Mouse (Mus musculus) hindbrain, embryonic 15.5 days (tissue): ENCODE measurements around the gene Vps54. TPM values are rescaled to one million over a fixed set of nuclear protein-coding genes. Genes with fewer than 3 reads are reported as not detected.
"Not testable (repeated sequence)": the region's sequence is repeated elsewhere in the genome, so short reads cannot be mapped to it uniquely, and the experiment has no call there.

Experiments used
- ATAC-seq: fragments of 200-750 bp; cut with Nextera tagmentation; 2 replicates; pipeline ENCODE4 v1.8.0; 2017; ENCODE audit warnings: low read depth, moderate number of reproducible peaks, moderate TSS enrichment; ENCODE audit not compliant: low FRiP score
- H3K27ac ChIP-seq: fragments of 300-500 bp; sonication (generic); replicated peaks from 2 replicates; pipeline ENCODE4 v1.5.1; 2015; ENCODE audit warnings: mild to moderate bottlenecking, inconsistent platforms
- H3K27me3 ChIP-seq: fragments of 300-500 bp; sonication (generic); 2 replicates; pipeline ENCODE4 v1.6.1; 2015; ENCODE audit warnings: control low read depth, inconsistent platforms
- H3K36me3 ChIP-seq: fragments of 300-500 bp; sonication (generic); 2 replicates; pipeline ENCODE4 v1.6.1; 2015; ENCODE audit warnings: control low read depth, inconsistent platforms
- H3K4me1 ChIP-seq: fragments of 300-500 bp; sonication (generic); replicated peaks from 2 replicates; pipeline ENCODE4 v1.6.1; 2015; ENCODE audit warnings: control low read depth, inconsistent platforms
- H3K4me2 ChIP-seq: fragments of 300-500 bp; sonication (generic); 2 replicates; pipeline ENCODE4 v1.6.1; 2015; ENCODE audit warnings: moderate library complexity, mild to moderate bottlenecking, inconsistent platforms
- H3K4me3 ChIP-seq: fragments of 300-500 bp; sonication (generic); 2 replicates; pipeline ENCODE4 v1.5.1; 2015; ENCODE audit warnings: mild to moderate bottlenecking, inconsistent platforms
- H3K9ac ChIP-seq: fragments of 300-500 bp; sonication (generic); 2 replicates; pipeline ENCODE4 v1.6.1; 2015; ENCODE audit warnings: inconsistent platforms
- H3K9me3 ChIP-seq: fragments of 300-500 bp; sonication (generic); 2 replicates; pipeline ENCODE4 v1.6.1; 2016; ENCODE audit warnings: control low read depth, inconsistent platforms
- WGBS: fragments of 180-500 bp; shearing (Covaris S2); methylation state at CpG from one replicate; pipeline ENCODE4 v1.1.7; 2015; 5-methylcytosine and 5-hydroxymethylcytosine counted together
- polyA plus RNA-seq: library from polyadenylated mRNA; unstranded; fragments of >200 nt; fragmentation: Nextera tagmentation; extraction: Ambion mirVana; gene quantifications from 2 replicates; pipeline ENCODE4 v1.2.1, GENCODE M21; 2015

The Vps54 gene
- 10.4 and 11.2 TPM in 2 replicates for polyA plus RNA-seq

DNA sequence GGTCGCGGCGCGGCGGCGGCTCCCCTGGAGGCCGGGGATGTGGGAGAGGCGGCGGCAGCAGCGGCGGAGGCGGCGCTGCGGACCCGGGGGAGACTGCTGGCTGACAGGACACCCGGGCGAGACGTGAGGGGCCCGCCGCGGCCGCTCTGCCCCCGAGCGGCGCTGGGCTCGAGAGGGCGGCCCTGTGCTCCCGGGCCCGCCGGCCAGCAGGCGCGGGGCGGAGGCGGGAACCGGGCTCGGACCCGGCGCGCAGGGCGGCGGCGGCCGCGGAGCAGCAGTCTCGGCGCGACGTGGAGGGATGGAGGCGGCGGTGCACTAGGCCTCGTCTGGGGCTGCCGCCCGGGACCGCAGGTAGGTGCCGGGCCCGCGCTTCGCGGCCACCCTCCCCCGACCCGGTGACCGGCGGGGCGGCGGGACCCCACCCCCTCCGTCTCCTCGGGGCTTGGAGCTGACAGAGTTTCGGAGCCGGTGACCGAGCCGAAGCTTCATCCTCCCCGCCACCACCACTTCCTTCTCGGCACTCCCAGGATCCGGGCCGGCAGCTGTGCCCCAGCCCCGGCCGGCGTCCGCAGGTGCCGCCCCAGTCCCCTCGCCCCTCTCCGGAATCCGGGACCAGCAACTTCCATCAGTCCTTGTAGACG lies at the start of gene Vps54:
TSS of gene Vps54 (plus strand) at position 261 of the 641 bp plus-strand sequence.
- under 1% methylated on average over 60 of the region's 84 CpGs for WGBS
- peak within 1 kb of the TSS; percentile 97 for H3K27ac ChIP-seq
- peak; percentile 84 for ATAC-seq

DNA sequence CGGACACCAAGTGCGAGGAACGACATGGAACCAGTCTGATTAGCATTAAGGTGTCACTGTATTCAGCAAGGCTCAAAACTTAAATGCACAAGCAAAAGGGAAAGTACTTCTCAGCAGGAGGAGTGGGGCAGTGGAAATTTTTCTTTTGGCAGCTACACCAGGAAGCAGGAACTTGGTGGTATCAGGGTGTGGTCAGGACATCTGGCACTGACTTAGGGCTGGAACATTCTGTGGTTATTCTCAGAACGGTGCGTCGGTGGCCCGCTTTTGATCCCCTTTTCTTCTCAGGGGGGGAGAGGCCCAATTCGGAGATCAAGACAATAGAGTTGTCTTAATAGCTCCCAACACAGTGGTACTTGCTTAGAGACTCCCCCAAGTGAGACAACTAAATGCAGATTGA lies 47.3 kb upstream of the Vps54 start:
- H3K36me3 ChIP-seq, H3K4me1 ChIP-seq, ATAC-seq, H3K9me3 ChIP-seq, H3K9ac ChIP-seq, H3K27ac ChIP-seq, H3K4me3 ChIP-seq, H3K27me3 ChIP-seq, H3K4me2 ChIP-seq: not testable (repeated sequence)
- WGBS, result 89% methylated on average over 8 of the region's 8 CpGs

More for the DNA sequence above, at the start of gene Vps54:
- Histone ChIP-seq H3K4me1 (peaks cover 18% of the 10 kb centered on the region), H3K9ac (peak within 1 kb of the TSS; percentile 90), H3K4me3 (peak within 1 kb of the TSS; percentile 97), H3K4me2 (peak within 1 kb of the TSS; percentile 54), H3K36me3 (no peaks in the 10 kb centered on the region), H3K27me3 (no peaks in the 10 kb centered on the region), H3K9me3 (no peaks in the 10 kb centered on the region)

DNA sequence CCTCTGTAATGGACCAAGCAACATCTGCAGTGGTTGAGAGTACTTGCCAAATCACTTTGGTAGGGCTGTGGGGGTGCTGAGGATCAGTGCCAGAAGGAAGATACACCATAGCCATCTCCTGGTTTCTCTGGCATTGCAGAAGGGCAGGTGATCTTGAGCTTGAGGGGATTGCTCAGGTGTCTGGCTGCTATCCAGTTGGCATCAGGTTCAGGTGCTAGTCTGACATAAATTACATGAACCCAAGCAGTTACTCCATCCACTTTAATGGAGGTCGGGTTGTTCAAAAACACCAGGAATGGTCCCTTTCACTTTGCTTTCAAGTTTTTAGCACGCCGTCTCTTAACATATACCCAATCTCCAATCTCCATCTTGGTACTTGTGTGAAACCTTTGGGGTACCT lies 44.2 kb upstream of the Vps54 start:
- H3K9me3 ChIP-seq, result no peaks in the 10 kb centered on the region
- no peak overlapping the region for H3K9ac ChIP-seq
- H3K4me3 ChIP-seq, result no peak overlapping the region
- no peaks in the 10 kb centered on the region for H3K27me3 ChIP-seq
- no peak for ATAC-seq
- H3K4me2 ChIP-seq, result no peak overlapping the region
- H3K4me1 ChIP-seq, result no peaks in the 10 kb centered on the region
- H3K27ac ChIP-seq, result no peak overlapping the region
- H3K36me3 ChIP-seq, result no peaks in the 10 kb centered on the region
- 93% methylated on average over 3 of the region's 3 CpGs for WGBS

DNA sequence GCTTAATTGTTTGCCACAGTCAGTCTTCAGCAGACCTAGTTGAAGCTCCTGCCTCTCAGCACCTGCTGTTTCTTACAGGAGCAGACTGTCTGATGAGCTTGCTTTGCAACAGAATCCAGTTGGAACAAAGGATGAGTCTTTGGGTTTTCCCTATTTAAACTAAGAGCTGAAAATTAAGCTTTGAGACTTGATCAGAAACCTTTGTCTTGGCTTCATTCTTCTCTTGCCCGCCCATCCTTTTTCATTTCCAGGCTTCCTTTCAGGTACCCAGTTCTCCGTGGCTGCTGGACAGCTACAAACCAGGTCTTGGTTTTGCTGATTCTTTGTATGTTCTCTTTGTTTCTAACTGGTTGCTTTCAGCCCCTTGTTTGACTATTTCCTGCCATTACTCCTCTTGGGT lies 30.0 kb upstream of the Vps54 start:
- Histone ChIP-seq H3K27ac (no peak overlapping the region), H3K27me3 (no peaks in the 10 kb centered on the region), H3K9ac (no peak overlapping the region), H3K36me3 (no peaks in the 10 kb centered on the region), H3K4me1 (no peaks in the 10 kb centered on the region), H3K4me3 (no peak overlapping the region), H3K4me2 (no peak overlapping the region), H3K9me3 (peaks cover 4% of the 10 kb centered on the region; the same call in 1 of the 2 replicates)
- 77% methylated on average over 2 of the region's 2 CpGs for WGBS
- ATAC-seq, result no peak

DNA sequence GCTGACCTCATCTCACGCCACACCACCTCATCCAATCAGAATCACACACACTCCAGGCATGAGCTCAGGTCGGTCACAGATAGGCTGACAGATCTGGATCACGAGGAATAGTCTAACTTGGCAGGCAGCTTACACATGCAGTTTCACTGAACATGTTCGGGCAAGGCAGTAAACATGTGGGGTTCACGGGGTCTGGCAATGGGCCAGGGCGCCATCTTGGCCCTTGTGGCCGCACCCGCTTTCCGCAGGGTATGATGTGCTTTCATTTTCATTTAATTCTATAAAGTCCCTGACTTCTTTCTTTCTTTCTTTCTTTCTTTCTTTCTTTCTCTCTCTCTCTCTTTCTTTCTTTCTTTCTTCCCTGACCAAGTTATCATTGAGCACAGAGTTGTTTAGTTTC lies 29.4 kb upstream of the Vps54 start:
- H3K4me2 ChIP-seq, H3K27ac ChIP-seq, H3K4me1 ChIP-seq, ATAC-seq, H3K9ac ChIP-seq, H3K36me3 ChIP-seq, H3K4me3 ChIP-seq, H3K9me3 ChIP-seq, H3K27me3 ChIP-seq: not testable (repeated sequence)
- WGBS, result 95% methylated on average over 9 of the region's 9 CpGs

DNA sequence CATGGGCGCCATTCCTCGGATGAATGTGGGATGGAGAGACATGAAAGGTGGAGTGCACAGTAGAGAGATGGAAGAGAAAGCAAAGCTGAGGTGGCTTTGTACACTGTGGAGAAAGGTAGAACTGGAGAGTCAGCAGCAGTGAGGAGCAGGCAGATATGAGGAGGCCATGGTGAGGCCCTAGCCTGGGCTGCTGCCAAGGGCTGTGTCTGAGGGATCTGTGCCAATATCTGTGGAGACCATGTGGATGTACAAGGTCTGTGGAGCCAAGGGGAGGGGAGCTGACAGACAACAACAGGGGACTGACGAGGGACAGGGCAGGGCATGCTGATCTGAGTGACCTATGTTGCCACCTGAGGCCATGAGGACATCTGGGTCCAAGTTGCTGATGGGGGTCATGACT lies 21.7 kb upstream of the Vps54 start:
- no peak overlapping the region for H3K4me2 ChIP-seq
- H3K9ac ChIP-seq, result no peak overlapping the region
- 87% methylated on average over 3 of the region's 3 CpGs for WGBS
- no peaks in the 10 kb centered on the region for H3K9me3 ChIP-seq
- no peak overlapping the region for H3K4me3 ChIP-seq
- H3K4me1 ChIP-seq, result no peaks in the 10 kb centered on the region
- no peaks in the 10 kb centered on the region for H3K27me3 ChIP-seq
- H3K27ac ChIP-seq, result no peak overlapping the region
- H3K36me3 ChIP-seq, result no peaks in the 10 kb centered on the region
- no peak for ATAC-seq

DNA sequence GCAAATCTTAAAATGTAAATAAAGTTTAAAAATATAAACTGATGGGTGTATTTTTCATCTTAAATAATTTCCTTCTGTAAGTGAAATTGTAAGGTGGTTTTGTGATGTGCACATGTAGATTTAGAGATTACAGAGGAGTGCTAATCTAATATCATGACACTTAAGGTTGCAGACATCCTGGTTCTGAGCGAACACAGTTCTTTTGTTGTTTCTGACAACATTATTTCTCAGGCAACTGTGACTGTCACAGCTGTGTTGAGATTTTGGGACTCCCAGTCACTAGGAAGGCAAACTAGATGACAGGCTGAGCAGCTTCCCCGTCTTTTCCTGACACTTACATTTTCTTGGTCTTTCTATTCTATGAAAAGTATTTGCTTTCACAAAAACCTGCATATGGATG lies 19.8 kb upstream of the Vps54 start:
- H3K4me3 ChIP-seq, result no peak overlapping the region
- no peaks in the 10 kb centered on the region for H3K4me1 ChIP-seq
- no peak overlapping the region for H3K4me2 ChIP-seq
- no peaks in the 10 kb centered on the region for H3K36me3 ChIP-seq
- H3K9ac ChIP-seq, result no peak overlapping the region
- WGBS, result 77% methylated on average over 2 of the region's 2 CpGs
- H3K27ac ChIP-seq, result no peak overlapping the region
- H3K9me3 ChIP-seq, result no peaks in the 10 kb centered on the region
- no peaks in the 10 kb centered on the region for H3K27me3 ChIP-seq
- no peak for ATAC-seq

DNA sequence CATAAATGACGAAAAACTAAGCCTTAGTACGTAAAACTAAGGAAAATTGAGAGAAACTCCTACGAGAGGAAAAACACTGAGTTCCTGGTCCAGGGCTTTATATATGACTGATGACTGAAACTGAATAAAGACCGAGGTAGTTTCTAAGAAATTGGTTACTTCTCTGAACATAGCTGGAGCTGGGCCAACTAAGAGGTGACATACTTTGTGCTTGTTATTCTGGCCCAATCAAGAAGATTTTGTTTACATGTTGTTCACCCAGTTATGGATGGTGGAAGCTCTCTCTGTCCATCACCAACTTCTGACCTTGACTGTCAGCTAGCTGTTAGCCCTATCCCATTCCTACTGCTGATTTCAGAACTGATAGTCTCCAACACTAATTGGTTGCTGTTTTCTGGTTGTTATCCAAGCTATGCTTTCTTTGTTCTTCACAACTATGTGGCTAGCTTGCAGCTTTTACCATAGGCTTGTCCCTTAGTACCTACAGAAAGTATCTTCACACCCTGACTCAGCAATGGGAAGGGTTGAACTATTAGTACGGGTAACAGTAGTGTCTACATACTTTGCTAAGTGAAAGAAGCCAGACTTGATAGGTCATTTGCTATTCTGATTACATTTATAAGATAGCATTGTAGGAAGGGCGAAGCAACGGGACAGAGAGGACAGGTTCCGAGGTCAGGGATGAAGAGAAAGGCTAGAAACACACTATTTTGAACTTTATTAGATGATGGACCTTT lies 19.1 kb upstream of the Vps54 start:
- 93% methylated on average over 8 of the region's 8 CpGs for WGBS
- Histone ChIP-seq H3K36me3 (no peaks in the 10 kb centered on the region), H3K9ac (no peak overlapping the region), H3K4me3 (no peak overlapping the region), H3K4me1 (no peaks in the 10 kb centered on the region), H3K4me2 (no peak overlapping the region), H3K27ac (no peak overlapping the region), H3K27me3 (no peaks in the 10 kb centered on the region), H3K9me3 (no peaks in the 10 kb centered on the region)
- ATAC-seq, result no peak

DNA sequence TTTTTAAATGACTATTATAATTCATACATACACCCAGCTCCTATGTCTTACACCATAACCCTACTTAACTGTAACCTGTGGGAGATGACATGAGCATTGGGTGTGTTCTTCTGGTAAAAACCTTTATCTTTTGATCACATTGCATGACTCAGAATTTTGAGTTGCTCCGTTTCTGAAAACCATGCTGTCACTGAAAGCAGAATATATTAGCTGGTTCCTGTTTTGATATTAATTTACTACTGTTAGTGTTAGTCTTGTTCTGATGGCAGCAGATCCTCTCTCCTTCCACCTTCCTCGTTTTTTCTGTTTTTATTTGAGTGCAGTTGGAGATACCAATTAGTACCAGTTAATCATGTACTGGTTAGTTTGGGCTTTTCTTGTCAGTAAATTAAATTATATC lies 18.3 kb upstream of the Vps54 start:
- no peak overlapping the region for H3K27ac ChIP-seq
- ATAC-seq, result no peak
- 75% methylated on average over 2 of the region's 2 CpGs for WGBS

DNA sequence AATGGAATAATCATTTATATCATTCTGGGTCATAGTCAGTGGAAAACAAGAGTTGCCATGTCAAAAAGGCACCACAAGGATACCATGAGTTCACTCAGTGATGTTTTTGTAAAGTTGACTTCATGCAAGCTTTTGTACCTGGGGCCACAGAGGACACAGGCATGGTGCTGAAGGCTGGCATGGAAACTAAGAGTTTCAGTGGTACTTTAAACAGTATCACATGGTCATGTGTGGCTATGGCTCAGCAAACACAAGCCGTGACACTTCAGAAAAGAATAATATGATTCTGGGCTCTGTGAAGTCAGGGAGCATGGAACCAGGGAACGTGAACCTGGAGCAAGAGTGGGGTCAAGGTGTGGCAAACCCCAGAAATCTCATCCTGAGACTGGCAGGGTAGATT lies 17.7 kb upstream of the Vps54 start:
- no peaks in the 10 kb centered on the region for H3K4me1 ChIP-seq
- H3K4me3 ChIP-seq, result no peak overlapping the region
- H3K4me2 ChIP-seq, result no peak overlapping the region
- no peak overlapping the region for H3K27ac ChIP-seq
- no peak for ATAC-seq
- no peaks in the 10 kb centered on the region for H3K9me3 ChIP-seq
- no peaks in the 10 kb centered on the region for H3K27me3 ChIP-seq
- no peak overlapping the region for H3K9ac ChIP-seq
- 88% methylated on average over 2 of the region's 2 CpGs for WGBS
- no peaks in the 10 kb centered on the region for H3K36me3 ChIP-seq

More for the DNA sequence above, 18.3 kb upstream of the Vps54 start:
- Histone ChIP-seq H3K4me3 (no peak overlapping the region), H3K4me2 (no peak overlapping the region), H3K9ac (no peak overlapping the region), H3K27me3 (no peaks in the 10 kb centered on the region), H3K4me1 (no peaks in the 10 kb centered on the region), H3K36me3 (no peaks in the 10 kb centered on the region), H3K9me3 (no peaks in the 10 kb centered on the region)

DNA sequence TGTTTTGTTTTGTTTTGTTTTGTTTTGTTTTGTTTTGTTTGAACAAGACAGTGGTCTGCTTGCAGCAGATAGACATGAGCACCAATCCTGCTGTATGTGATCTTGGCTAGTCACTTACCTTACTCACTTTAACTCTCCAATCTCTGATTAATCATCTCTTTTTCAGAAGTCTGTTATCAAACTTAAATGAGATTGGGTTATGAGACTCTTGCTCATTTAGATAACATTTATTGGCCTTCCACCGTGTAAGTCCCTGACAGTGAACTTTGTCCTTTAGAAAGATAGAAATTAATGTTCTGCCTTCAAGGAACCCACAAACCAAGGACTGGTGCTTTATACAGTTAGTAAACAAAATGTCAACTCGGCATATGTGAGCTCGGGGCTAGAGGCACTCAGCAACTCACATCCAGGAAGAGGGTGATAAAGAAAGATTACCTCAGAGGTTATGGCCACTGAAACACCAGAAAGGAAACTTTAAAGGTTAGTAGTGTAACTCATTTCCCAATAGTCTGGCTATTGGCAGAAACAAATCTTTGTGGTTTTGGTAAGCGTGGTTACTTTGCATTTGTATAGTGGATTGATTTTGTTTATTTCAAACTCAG lies 16.4 kb upstream of the Vps54 start:
- H3K9ac ChIP-seq, result no peak overlapping the region
- H3K27me3 ChIP-seq, result no peaks in the 10 kb centered on the region
- no peaks in the 10 kb centered on the region for H3K9me3 ChIP-seq
- no peak overlapping the region for H3K27ac ChIP-seq
- no peaks in the 10 kb centered on the region for H3K36me3 ChIP-seq
- ATAC-seq, result no peak
- H3K4me2 ChIP-seq, result no peak overlapping the region
- no peak overlapping the region for H3K4me3 ChIP-seq
- no peaks in the 10 kb centered on the region for H3K4me1 ChIP-seq
- 89% methylated on average over 4 of the region's 4 CpGs for WGBS

DNA sequence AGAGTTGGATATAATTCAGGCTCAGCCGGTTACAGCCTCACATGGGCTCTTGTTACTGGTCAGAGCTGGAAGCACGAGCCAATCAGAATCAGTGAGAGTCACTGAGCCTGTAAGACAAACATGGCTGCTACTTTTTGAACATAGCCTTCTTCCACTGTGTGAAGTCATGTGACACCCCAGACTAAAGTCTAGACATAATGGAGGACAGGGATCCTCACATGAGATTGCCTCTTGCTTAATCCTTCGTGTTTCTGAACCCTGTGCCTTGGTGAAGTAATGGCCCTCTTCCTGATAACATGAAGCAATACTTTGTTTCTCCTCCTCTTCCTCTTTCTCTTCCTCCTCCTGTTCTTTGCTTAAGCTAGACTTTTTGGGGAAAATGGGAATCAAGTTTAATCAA lies 15.5 kb upstream of the Vps54 start:
- H3K27me3 ChIP-seq, result no peaks in the 10 kb centered on the region
- no peak overlapping the region for H3K27ac ChIP-seq
- no peaks in the 10 kb centered on the region for H3K36me3 ChIP-seq
- no peak overlapping the region for H3K4me2 ChIP-seq
- H3K4me3 ChIP-seq, result no peak overlapping the region
- WGBS, result 89% methylated on average over 3 of the region's 3 CpGs
- no peaks in the 10 kb centered on the region for H3K9me3 ChIP-seq
- no peak for ATAC-seq
- no peak overlapping the region for H3K9ac ChIP-seq
- no peaks in the 10 kb centered on the region for H3K4me1 ChIP-seq
